Comparison of ENCODE assay signal across 10 mouse cellular contexts in genomic region chr6:94789308-94789763, GRCm38 (mm10).
DNase-seq lines count a peak whose midpoint lies in the region; ATAC-seq and TF ChIP-seq lines count a peak whose summit lies in the region.
"Had no signal": no experiment of that assay in that cellular context is flagged by ENCODE, and none has a peak within 500 bp of the region (broad histone marks: within the 10 kb centered on the region; RNA-seq: fewer than 3 reads in every experiment).

No protein-coding gene starts in this region.

- H3K27me3 ChIP-seq in Patski = no peaks in the 10 kb centered on the region
- no peaks in the 10 kb centered on the region for H3K27me3 ChIP-seq in forebrain, embryonic 15.5 days

- H3K4me3 ChIP-seq in forebrain, embryonic 15.5 days = no peak overlapping the region

- POLR2A ChIA-PET in Patski (lab: Charles Lee) = no interaction called here

- ATAC-seq in Patski = peak; percentile 83
- peak; percentile 78 for ATAC-seq in forebrain, embryonic 15.5 days (replicated peaks)

- whole genome bisulfite sequencing in forebrain, embryonic 15.5 days = 23% methylated on average over 5 of the region's 5 CpGs

- peak; percentile 7 for DNase-seq in layer of hippocampus, adult 11-12 months (ENCODE audit: low spot score)
- DNase-seq in layer of hippocampus, postnatal 36 days = no peak
- DNase-seq in Patski (ENCODE audit: low read depth, low spot score) = peak; percentile 98
- DNase-seq in kidney, postnatal 4 days = peak; percentile 58 to 76
- DNase-seq in thymus, postnatal 4 days = no peak
- DNase-seq in urinary bladder, postnatal 14 days (ENCODE audit: low spot score) = no peak
- DNase-seq: gastrocnemius, postnatal 14 days; layer of hippocampus, adult 9-11 months had no signal

- no peak overlapping the region; the same call in 1 of the 2 replicates for H3K27ac ChIP-seq in forebrain, embryonic 15.5 days (replicated peaks)
- H3K27ac ChIP-seq: macrophage had no signal

- CTCF ChIA-PET in Patski (lab: Charles Lee) = no interaction called here

- H3K4me2 ChIP-seq in forebrain, embryonic 15.5 days (replicated peaks) = no peak overlapping the region

- peaks cover 14% of the 10 kb centered on the region for H3K4me1 ChIP-seq in forebrain, embryonic 15.5 days

- no peak overlapping the region for H3K9ac ChIP-seq in forebrain, embryonic 15.5 days (replicated peaks)

- no peaks in the 10 kb centered on the region for H3K9me3 ChIP-seq in forebrain, embryonic 15.5 days

- no peaks in the 10 kb centered on the region for H3K36me3 ChIP-seq in forebrain, embryonic 15.5 days

- in situ Hi-C loops in Patski (cut with MboI; ENCODE audit: low pct_unique_long_range_greater_than_20kb) = no loop called here

- no peak for TF ChIP-seq CTCF in Patski (IDR thresholded peaks at IDR 0.05)

Comparison
In these comparisons a context has a peak if more than half of its experiments do, and no peak if none do; other contexts are left out.
1. DNase-seq: peak in layer of hippocampus, adult 11-12 months (single experiment), Patski (single experiment) and kidney, postnatal 4 days (2 of 2); none in layer of hippocampus, postnatal 36 days (0 of 2), thymus, postnatal 4 days (single experiment) and urinary bladder, postnatal 14 days (single experiment).